Mouse (Mus musculus): ENCODE data around the gene Gm20388. TPM values are rescaled to one million over a fixed set of nuclear protein-coding genes. Genes with fewer than 3 reads are reported as not detected.

The Gm20388 gene
- total and polyA plus RNA-seq, 3 experiments: 0.02 to 0.05 TPM; not detected in 1

GRCm38 (mm10) chr8:121083936-121084209, 1173.2 kb downstream of the Gm20388 start:
- peaks cover 76% of the 10 kb centered on the region for H3K9me3 ChIP-seq (replicated peaks)
- H3K36me3 ChIP-seq (replicated peaks): no peaks in the 10 kb centered on the region
- no peaks in the 10 kb centered on the region for H3K4me1 ChIP-seq (ENCODE audit: insufficient read depth, low read depth, low read length)
- DNase-seq (ENCODE audit: low spot score) (no peak), ATAC-seq (ENCODE audit: extremely low read depth, insufficient number of reproducible peaks, low FRiP score, poor library complexity, severe bottlenecking) (no peak)
- TF ChIP-seq POLR2AphosphoS5 (IDR thresholded peaks at IDR 0.05; ENCODE audit: insufficient replicate concordance, low read depth, low read length) (no peak), GATA2 (IDR thresholded peaks at IDR 0.05; ENCODE audit: borderline replicate concordance, low read depth, low read length) (no peak), GATA1 (IDR thresholded peaks at IDR 0.05; ENCODE audit: borderline replicate concordance, low read length) (no peak), CTCF (IDR thresholded peaks at IDR 0.05; ENCODE audit: low read depth, low read length) (no peak), TAL1 (conservative IDR thresholded peaks at IDR 0.05; ENCODE audit: low read depth, low read length) (no peak)
- no peak overlapping the region for H3K4me3 ChIP-seq (ENCODE audit: low read depth, low read length)
- peaks cover 8% of the 10 kb centered on the region; the same call in 1 of the 2 replicates for H3K27me3 ChIP-seq (ENCODE audit: insufficient read depth, low read length)

- Histone ChIP-seq H3K27me3 (ENCODE audit: insufficient read depth, low read length) (peaks cover 11% of the 10 kb centered on the region; the same call in 1 of the 2 replicates), H3K4me1 (ENCODE audit: insufficient read depth, low read depth, low read length) (no peaks in the 10 kb centered on the region), H3K4me3 (ENCODE audit: low read depth, low read length) (peak within 1 kb of the TSS; percentile 30; the same call in 1 of the 2 replicates), H3K9me3 (replicated peaks) (peaks cover 81% of the 10 kb centered on the region), H3K36me3 (replicated peaks) (no peaks in the 10 kb centered on the region)
- ATAC-seq (ENCODE audit: extremely low read depth, insufficient number of reproducible peaks, low FRiP score, poor library complexity, severe bottlenecking) (no peak), DNase-seq (ENCODE audit: low spot score) (no peak)
- TF ChIP-seq CTCF (IDR thresholded peaks at IDR 0.05; ENCODE audit: low read depth, low read length): no peak
- TF ChIP-seq GATA2 (IDR thresholded peaks at IDR 0.05; ENCODE audit: borderline replicate concordance, low read depth, low read length): no peak
- no peak for TF ChIP-seq TAL1 (conservative IDR thresholded peaks at IDR 0.05; ENCODE audit: low read depth, low read length)
- TF ChIP-seq GATA1 (IDR thresholded peaks at IDR 0.05; ENCODE audit: borderline replicate concordance, low read length): no peak
- no peak for TF ChIP-seq POLR2AphosphoS5 (IDR thresholded peaks at IDR 0.05; ENCODE audit: insufficient replicate concordance, low read depth, low read length)
Observed at GRCm38 (mm10) chr8:121084210-121084951, 1173.7 kb downstream of the Gm20388 start, which contains the start of gene Foxf1. Foxf1 (plus strand) TSS chr8:121084386.

- no peak for TF ChIP-seq TAL1 (conservative IDR thresholded peaks at IDR 0.05; ENCODE audit: low read depth, low read length)
- TF ChIP-seq CTCF (IDR thresholded peaks at IDR 0.05; ENCODE audit: low read depth, low read length): no peak
- no peak for TF ChIP-seq GATA2 (IDR thresholded peaks at IDR 0.05; ENCODE audit: borderline replicate concordance, low read depth, low read length)
- TF ChIP-seq POLR2AphosphoS5 (IDR thresholded peaks at IDR 0.05; ENCODE audit: insufficient replicate concordance, low read depth, low read length): no peak
- ATAC-seq (ENCODE audit: extremely low read depth, insufficient number of reproducible peaks, low FRiP score, poor library complexity, severe bottlenecking) (no peak), DNase-seq (ENCODE audit: low spot score) (no peak)
- Histone ChIP-seq H3K4me1 (ENCODE audit: insufficient read depth, low read depth, low read length) (no peaks in the 10 kb centered on the region), H3K4me3 (ENCODE audit: low read depth, low read length) (peak overlapping the region; percentile 30; the same call in 1 of the 2 replicates), H3K9me3 (replicated peaks) (peaks cover 84% of the 10 kb centered on the region), H3K27me3 (ENCODE audit: insufficient read depth, low read length) (peaks cover 17% of the 10 kb centered on the region; the same call in 1 of the 2 replicates), H3K36me3 (replicated peaks) (no peaks in the 10 kb centered on the region)
Observed at GRCm38 (mm10) chr8:121085011-121085410, 1174.4 kb downstream of the Gm20388 start.

- Histone ChIP-seq H3K27me3 (ENCODE audit: insufficient read depth, low read length) (peaks cover 15% of the 10 kb centered on the region; the same call in 1 of the 2 replicates), H3K36me3 (replicated peaks) (no peaks in the 10 kb centered on the region), H3K9me3 (replicated peaks) (peaks cover 80% of the 10 kb centered on the region), H3K4me3 (ENCODE audit: low read depth, low read length) (no peak overlapping the region), H3K4me1 (ENCODE audit: insufficient read depth, low read depth, low read length) (no peaks in the 10 kb centered on the region)
- no peak for TF ChIP-seq TAL1 (conservative IDR thresholded peaks at IDR 0.05; ENCODE audit: low read depth, low read length)
- no peak for TF ChIP-seq CTCF (IDR thresholded peaks at IDR 0.05; ENCODE audit: low read depth, low read length)
- TF ChIP-seq GATA1 (IDR thresholded peaks at IDR 0.05; ENCODE audit: borderline replicate concordance, low read length): no peak
- no peak for TF ChIP-seq POLR2AphosphoS5 (IDR thresholded peaks at IDR 0.05; ENCODE audit: insufficient replicate concordance, low read depth, low read length)
- TF ChIP-seq GATA2 (IDR thresholded peaks at IDR 0.05; ENCODE audit: borderline replicate concordance, low read depth, low read length): no peak
- ATAC-seq (ENCODE audit: extremely low read depth, insufficient number of reproducible peaks, low FRiP score, poor library complexity, severe bottlenecking) (no peak), DNase-seq (ENCODE audit: low spot score) (no peak)
Observed at GRCm38 (mm10) chr8:121085561-121085960, 1174.9 kb downstream of the Gm20388 start.

GRCm38 (mm10) chr8:121086004-121086900, 1175.6 kb downstream of the Gm20388 start:
- H3K4me3 ChIP-seq (ENCODE audit: low read depth, low read length): no peak overlapping the region
- ATAC-seq (ENCODE audit: extremely low read depth, insufficient number of reproducible peaks, low FRiP score, poor library complexity, severe bottlenecking) (no peak), DNase-seq (ENCODE audit: low spot score) (no peak)
- TF ChIP-seq POLR2AphosphoS5 (IDR thresholded peaks at IDR 0.05; ENCODE audit: insufficient replicate concordance, low read depth, low read length): no peak
- TF ChIP-seq CTCF (IDR thresholded peaks at IDR 0.05; ENCODE audit: low read depth, low read length): no peak
- no peak for TF ChIP-seq GATA2 (IDR thresholded peaks at IDR 0.05; ENCODE audit: borderline replicate concordance, low read depth, low read length)
- no peak for TF ChIP-seq TAL1 (conservative IDR thresholded peaks at IDR 0.05; ENCODE audit: low read depth, low read length)
- TF ChIP-seq GATA1 (IDR thresholded peaks at IDR 0.05; ENCODE audit: borderline replicate concordance, low read length): no peak
- H3K9me3 ChIP-seq (replicated peaks): peaks cover 74% of the 10 kb centered on the region
- no peaks in the 10 kb centered on the region for H3K36me3 ChIP-seq (replicated peaks)
- H3K27me3 ChIP-seq (ENCODE audit: insufficient read depth, low read length): peaks cover 14% of the 10 kb centered on the region; the same call in 1 of the 2 replicates
- H3K4me1 ChIP-seq (ENCODE audit: insufficient read depth, low read depth, low read length): no peaks in the 10 kb centered on the region

GRCm38 (mm10) chr8:121088281-121088680, 1177.6 kb downstream of the Gm20388 start:
- no peaks in the 10 kb centered on the region for H3K36me3 ChIP-seq (replicated peaks)
- H3K9me3 ChIP-seq (replicated peaks): peaks cover 54% of the 10 kb centered on the region
- ATAC-seq (ENCODE audit: extremely low read depth, insufficient number of reproducible peaks, low FRiP score, poor library complexity, severe bottlenecking) (no peak), DNase-seq (ENCODE audit: low spot score) (no peak)
- H3K27me3 ChIP-seq (ENCODE audit: insufficient read depth, low read length): peaks cover 20% of the 10 kb centered on the region; the same call in 1 of the 2 replicates
- TF ChIP-seq TAL1 (conservative IDR thresholded peaks at IDR 0.05; ENCODE audit: low read depth, low read length) (no peak), CTCF (IDR thresholded peaks at IDR 0.05; ENCODE audit: low read depth, low read length) (no peak), POLR2AphosphoS5 (IDR thresholded peaks at IDR 0.05; ENCODE audit: insufficient replicate concordance, low read depth, low read length) (no peak), GATA2 (IDR thresholded peaks at IDR 0.05; ENCODE audit: borderline replicate concordance, low read depth, low read length) (no peak), GATA1 (IDR thresholded peaks at IDR 0.05; ENCODE audit: borderline replicate concordance, low read length) (no peak)
- H3K4me1 ChIP-seq (ENCODE audit: insufficient read depth, low read depth, low read length): 0 out of 2 replicates have a peak, but pooled peaks cover 3% of the 10 kb centered on the region
- no peak overlapping the region for H3K4me3 ChIP-seq (ENCODE audit: low read depth, low read length)

Data from G1E (cell line).